Mouse (Mus musculus) midbrain, embryonic 10.5 days (tissue): Measurements from ENCODE around the gene Foxc2. TPM values are rescaled to one million over a fixed set of nuclear protein-coding genes. Genes with fewer than 3 reads are reported as not detected.
"Not testable (repeated sequence)": the region's sequence is repeated elsewhere in the genome, so short reads cannot be mapped to it uniquely, and the experiment has no call there.

ENCODE experiments used
- DNase-seq: peaks from one replicate; pipeline ENCODE4 v3.0.0-alpha.2; 2017; ENCODE audit warnings: low spot score
- H3K27ac ChIP-seq: fragments of 300-500 bp; sonication (generic); replicated peaks from 2 replicates; pipeline ENCODE4 v1.5.1; 2016; ENCODE audit warnings: mild to moderate bottlenecking
- H3K27me3 ChIP-seq: fragments of 300-500 bp; sonication (generic); 2 replicates; pipeline ENCODE4 v1.6.1; 2016; ENCODE audit warnings: low read depth, mild to moderate bottlenecking; ENCODE audit not compliant: poor library complexity, severe bottlenecking
- H3K36me3 ChIP-seq: fragments of 300-500 bp; sonication (generic); 2 replicates; pipeline ENCODE4 v1.6.1; 2016; ENCODE audit warnings: mild to moderate bottlenecking, moderate library complexity
- H3K4me1 ChIP-seq: fragments of 300-500 bp; sonication (generic); 2 replicates; pipeline ENCODE4 v1.6.1; 2016
- H3K4me3 ChIP-seq: fragments of 300-500 bp; sonication (generic); 2 replicates; pipeline ENCODE4 v1.5.1; 2016; ENCODE audit warnings: mild to moderate bottlenecking, moderate library complexity
- H3K9me3 ChIP-seq: fragments of 300-500 bp; sonication (generic); replicated peaks from 2 replicates; pipeline ENCODE4 v1.6.1; 2016; ENCODE audit warnings: mild to moderate bottlenecking
- WGBS: fragments of 180-500 bp; shearing (Covaris S2); methylation state at CpG from one replicate; pipeline ENCODE4 v1.1.7; 2016; 5-methylcytosine and 5-hydroxymethylcytosine counted together
- polyA plus RNA-seq: library from polyadenylated mRNA; unstranded; fragments of >200 nt; fragmentation: Nextera tagmentation; extraction: Ambion mirVana; gene quantifications from 2 replicates; pipeline ENCODE4 v1.2.1, GENCODE M21; 2016

Foxc2 gene
- polyA plus RNA-seq, 1 experiment from 2014 or later: 6.1 TPM

DNA sequence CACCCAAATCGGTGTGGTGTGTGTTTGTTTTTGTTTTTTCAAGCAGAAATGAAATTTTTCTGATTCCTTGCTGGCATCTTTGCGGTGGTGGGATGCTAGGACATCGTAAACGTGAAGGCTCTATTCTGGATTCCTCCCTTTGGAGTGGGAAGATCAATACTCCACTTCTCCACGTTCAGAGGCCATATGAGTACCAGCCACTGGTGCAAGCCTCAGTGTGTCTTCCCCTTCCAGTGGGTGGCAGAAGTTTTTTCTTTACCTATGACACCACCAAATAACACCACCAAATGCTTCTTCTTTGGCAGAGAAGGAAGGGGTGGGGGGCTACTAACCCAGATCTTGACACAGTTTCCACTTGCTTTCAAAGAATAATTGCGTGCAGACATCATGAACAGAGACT lies 10.2 kb downstream of the Foxc2 start:
- peak; percentile 26 for DNase-seq
- no peak overlapping the region; the same call in 1 of the 2 replicates for H3K4me3 ChIP-seq

GRCm38 (mm10) chr8:121126694-121127093 lies 10.7 kb downstream of the Foxc2 start:
- DNase-seq: no peak
- peaks cover 99% of the 10 kb centered on the region for H3K27me3 ChIP-seq
- H3K36me3 ChIP-seq: no peaks in the 10 kb centered on the region
- WGBS: under 1% methylated on average over 6 of the region's 6 CpGs
- H3K4me3 ChIP-seq: no peak overlapping the region
- peaks cover 34% of the 10 kb centered on the region for H3K4me1 ChIP-seq
- peaks cover 4% of the 10 kb centered on the region; the same call in 1 of the 2 replicates for H3K9me3 ChIP-seq
- H3K27ac ChIP-seq: no peak overlapping the region

More for the DNA sequence above, 10.2 kb downstream of the Foxc2 start:
- Histone ChIP-seq H3K36me3 (no peaks in the 10 kb centered on the region), H3K4me1 (peaks cover 34% of the 10 kb centered on the region), H3K27ac (no peak overlapping the region), H3K9me3 (peaks cover 4% of the 10 kb centered on the region; the same call in 1 of the 2 replicates), H3K27me3 (peaks cover 100% of the 10 kb centered on the region)
- 2% methylated on average over 6 of the region's 6 CpGs for WGBS

DNA sequence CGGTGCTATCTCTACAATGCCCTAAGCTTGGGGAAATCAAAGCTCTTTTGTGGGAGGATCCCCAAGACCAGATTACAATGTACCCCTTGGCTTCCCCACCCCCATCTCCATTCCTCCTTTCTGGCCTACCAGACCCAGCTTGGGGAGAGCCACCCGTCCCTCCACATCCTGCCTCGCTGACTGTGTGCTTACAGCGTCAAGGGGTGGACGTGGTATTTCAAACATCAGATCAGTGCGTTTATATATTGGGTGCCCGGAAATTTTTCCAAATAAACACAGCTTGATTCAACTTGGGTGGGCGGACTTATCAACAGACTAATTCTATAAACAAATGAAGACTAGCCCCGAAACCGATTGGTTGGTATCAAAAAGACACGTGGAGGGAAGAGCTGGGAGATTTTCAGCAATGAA lies 11.3 kb downstream of the Foxc2 start:
- H3K27me3 ChIP-seq: peaks cover 99% of the 10 kb centered on the region
- 3% methylated on average over 11 of the region's 11 CpGs for WGBS

DNA sequence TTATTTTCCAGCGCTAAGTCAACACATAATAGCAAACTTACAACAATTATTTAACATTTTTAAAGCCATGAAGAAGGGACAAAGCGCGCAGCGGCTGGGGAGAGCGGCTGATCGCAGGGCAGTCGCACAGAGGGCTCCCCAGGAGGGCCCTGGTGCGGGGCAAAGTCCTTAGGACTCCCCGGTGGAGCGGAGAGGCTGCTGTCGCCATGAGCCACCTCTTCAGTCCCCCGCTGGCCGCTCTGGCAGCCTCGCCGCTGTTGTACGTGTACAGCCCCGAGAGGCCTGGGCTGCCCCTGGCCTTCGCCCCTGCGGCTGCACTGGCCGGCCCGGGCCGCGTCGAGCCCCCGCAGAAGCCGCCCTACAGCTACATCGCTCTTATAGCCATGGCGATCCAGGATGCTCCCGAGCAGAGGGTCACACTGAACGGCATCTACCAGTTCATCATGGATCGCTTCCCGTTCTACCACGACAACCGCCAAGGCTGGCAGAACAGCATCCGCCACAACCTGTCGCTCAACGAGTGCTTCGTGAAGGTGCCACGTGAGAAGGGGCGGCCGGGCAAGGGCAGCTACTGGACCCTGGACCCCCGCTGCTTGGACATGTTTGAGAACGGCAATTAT lies 11.9 kb downstream of the Foxc2 start, which contains the start of gene Foxl1:
Foxl1 (plus strand) TSS at position 185 of the 620 bp plus-strand sequence.
- H3K27ac ChIP-seq: no peak within 1 kb of the TSS
- H3K4me3 ChIP-seq: peak within 1 kb of the TSS; percentile 29
- under 1% methylated on average over 43 of the region's 43 CpGs for WGBS
- peaks cover 99% of the 10 kb centered on the region for H3K27me3 ChIP-seq
- no peaks in the 10 kb centered on the region for H3K36me3 ChIP-seq
- DNase-seq: peak; percentile 48
- peaks cover 4% of the 10 kb centered on the region; the same call in 1 of the 2 replicates for H3K9me3 ChIP-seq
- peaks cover 38% of the 10 kb centered on the region for H3K4me1 ChIP-seq

More for the DNA sequence above, 11.3 kb downstream of the Foxc2 start:
- Histone ChIP-seq H3K9me3 (peaks cover 4% of the 10 kb centered on the region; the same call in 1 of the 2 replicates), H3K27ac (no peak overlapping the region), H3K4me3 (no peak overlapping the region), H3K4me1 (peaks cover 38% of the 10 kb centered on the region), H3K36me3 (no peaks in the 10 kb centered on the region)
- peak; percentile 27 for DNase-seq

DNA sequence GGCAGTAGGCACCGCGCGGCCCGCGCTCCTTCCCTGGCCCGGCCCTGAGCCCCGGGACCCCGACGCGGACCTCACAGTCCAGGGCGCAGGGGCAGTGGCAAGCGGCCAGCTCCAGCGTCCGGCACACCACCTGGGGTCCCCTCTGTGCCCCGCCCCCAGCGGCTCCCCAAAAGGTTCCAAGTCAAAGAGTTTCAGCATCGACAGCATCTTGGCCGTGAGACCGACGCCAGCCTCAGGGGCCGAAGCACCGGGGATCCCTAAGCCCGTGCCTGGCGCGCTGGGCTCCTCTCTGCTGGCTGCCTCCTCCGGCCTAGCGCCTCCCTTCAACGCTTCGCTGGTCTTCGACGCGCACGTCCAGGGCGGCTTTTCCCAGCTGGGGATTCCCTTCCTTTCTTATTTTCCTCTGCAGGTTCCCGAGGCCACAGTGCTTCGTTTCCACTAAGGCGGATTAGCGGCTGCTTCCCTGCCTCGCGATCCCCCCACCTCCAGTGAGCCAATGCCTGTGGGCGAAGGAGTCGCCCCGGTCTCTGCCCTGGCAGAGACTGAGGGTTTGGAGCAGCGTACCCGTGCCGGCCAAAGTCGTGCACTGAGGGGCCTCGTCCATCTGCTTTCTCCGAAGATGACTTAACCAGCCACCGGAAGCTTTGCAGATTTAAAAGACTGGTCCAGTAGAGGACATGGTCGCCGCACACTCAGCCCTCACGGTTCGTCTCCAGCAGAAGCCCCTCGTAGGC lies 12.7 kb downstream of the Foxc2 start:
- H3K4me3 ChIP-seq: peak overlapping the region; percentile 29
- H3K9me3 ChIP-seq: peaks cover 4% of the 10 kb centered on the region; the same call in 1 of the 2 replicates
- peak; percentile 54 for DNase-seq
- no peak overlapping the region for H3K27ac ChIP-seq
- WGBS: 1% methylated on average over 55 of the region's 55 CpGs
- peaks cover 38% of the 10 kb centered on the region for H3K4me1 ChIP-seq
- H3K36me3 ChIP-seq: no peaks in the 10 kb centered on the region
- H3K27me3 ChIP-seq: peaks cover 98% of the 10 kb centered on the region

DNA sequence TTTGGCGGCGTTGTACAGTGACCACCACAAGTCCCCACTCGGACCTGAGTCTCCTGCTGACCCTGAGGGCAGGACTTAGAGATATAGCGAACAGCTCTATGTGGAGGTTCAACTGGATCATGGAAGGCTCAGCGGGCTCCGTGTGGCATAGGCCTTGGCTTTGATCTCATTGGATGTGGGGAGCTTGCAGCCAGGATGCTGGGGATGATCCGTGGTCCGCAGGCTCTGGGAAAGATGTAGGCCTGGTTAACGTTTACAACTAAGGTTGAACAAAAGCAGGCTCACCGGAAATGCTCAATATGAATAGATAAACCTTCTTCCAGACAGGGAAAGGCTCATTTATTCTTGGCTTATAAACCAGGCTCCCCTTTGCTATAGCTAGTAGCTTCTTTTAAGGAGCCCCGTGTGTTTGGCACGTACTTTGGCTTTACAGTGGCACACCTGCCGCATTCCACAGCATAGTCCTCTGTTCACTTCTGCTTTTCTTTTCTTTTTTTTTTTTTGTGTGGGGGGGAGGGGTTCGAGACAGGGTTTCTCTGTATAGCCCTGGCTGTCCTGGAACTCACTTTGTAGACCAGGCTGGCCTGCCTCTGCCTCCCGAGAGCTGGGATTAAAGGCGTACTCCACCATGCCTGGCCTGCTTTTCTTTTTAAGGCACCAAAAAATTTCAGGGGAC lies 13.4 kb downstream of the Foxc2 start:
- Histone ChIP-seq H3K27me3 (peaks cover 98% of the 10 kb centered on the region), H3K4me1 (peaks cover 38% of the 10 kb centered on the region), H3K9me3 (no peaks in the 10 kb centered on the region), H3K4me3 (no peak overlapping the region), H3K27ac (no peak overlapping the region), H3K36me3 (no peaks in the 10 kb centered on the region)
- 15% methylated on average over 16 of the region's 16 CpGs for WGBS
- no peak for DNase-seq

DNA sequence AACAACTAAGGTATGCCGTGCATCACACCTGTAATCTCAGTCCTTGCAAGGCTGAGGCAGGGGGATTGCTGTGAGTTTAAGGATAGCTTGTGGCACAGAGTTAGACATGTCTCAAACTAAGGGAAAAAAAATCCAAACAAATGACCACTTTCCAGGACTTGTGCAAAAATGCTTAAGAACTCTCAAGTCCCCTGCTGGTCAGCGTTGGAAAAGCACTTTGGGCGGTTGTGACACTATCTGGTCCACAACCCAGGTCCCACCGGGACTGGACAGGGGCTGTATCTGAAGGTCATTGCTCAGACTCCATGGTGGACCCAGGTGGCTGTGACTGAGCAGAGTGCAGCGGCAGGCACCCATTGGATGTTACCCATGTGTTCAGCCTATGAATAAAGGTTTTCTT lies 14.6 kb downstream of the Foxc2 start:
- H3K27me3 ChIP-seq: peaks cover 90% of the 10 kb centered on the region
- no peaks in the 10 kb centered on the region for H3K36me3 ChIP-seq
- peaks cover 27% of the 10 kb centered on the region for H3K4me1 ChIP-seq
- H3K9me3 ChIP-seq: no peaks in the 10 kb centered on the region
- H3K4me3 ChIP-seq: no peak overlapping the region
- 34% methylated on average over 5 of the region's 5 CpGs for WGBS
- H3K27ac ChIP-seq: no peak overlapping the region
- peak; percentile 41 for DNase-seq

DNA sequence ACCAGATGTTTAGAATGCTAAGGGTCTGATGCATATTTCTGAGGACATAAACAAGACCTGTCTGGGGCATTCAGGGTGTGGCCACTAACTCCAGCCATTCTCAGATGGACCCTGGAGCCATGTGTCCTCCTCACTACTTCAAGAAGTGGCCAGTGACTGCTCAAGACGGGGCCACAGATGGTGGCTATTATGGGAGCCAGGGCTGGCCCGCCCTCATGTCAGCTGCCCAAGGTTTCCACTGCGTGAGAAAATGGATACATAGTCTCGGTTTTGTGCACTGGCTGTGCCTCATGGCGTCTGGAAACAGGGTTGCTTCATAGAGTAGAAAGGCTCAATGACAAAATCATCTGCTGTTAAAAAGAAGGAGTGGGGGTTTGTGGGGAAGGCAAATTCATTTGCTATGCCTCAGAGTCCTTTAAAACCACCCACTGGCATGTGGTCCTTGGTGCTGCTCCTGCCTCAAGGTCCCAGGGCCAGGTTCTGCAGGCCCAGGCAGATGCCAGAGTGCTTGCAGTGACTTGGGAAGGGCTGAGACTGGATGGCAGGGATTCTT lies 17.1 kb downstream of the Foxc2 start:
- peaks cover 14% of the 10 kb centered on the region; the same call in 1 of the 2 replicates for H3K9me3 ChIP-seq
- H3K4me1 ChIP-seq: peaks cover 16% of the 10 kb centered on the region
- WGBS: 74% methylated on average over 5 of the region's 5 CpGs
- no peak overlapping the region for H3K27ac ChIP-seq
- no peak overlapping the region for H3K4me3 ChIP-seq
- peaks cover 65% of the 10 kb centered on the region for H3K27me3 ChIP-seq
- no peak for DNase-seq
- no peaks in the 10 kb centered on the region for H3K36me3 ChIP-seq

DNA sequence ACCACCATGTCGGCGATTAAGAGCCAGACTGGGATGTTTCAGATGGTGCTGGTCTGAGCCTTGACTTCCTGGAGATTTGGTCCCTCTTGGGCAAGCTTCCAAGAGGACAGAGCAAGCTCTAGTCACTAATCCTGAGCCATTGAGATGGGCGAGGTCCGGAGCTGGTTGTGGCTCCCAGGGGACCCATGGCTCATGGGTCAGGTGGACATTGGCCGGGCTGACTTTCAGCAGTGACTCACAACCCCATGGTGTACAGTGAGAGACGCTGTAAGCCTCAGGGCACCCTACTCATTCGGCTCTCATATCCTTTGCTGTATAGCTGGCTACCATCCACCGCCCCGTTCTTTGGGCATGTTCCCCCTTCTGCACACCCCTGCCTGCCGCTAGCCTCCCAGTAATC lies 18.1 kb downstream of the Foxc2 start:
- H3K36me3 ChIP-seq: no peaks in the 10 kb centered on the region
- H3K4me3 ChIP-seq: no peak overlapping the region
- H3K9me3 ChIP-seq: peaks cover 14% of the 10 kb centered on the region; the same call in 1 of the 2 replicates
- H3K27ac ChIP-seq: no peak overlapping the region
- peaks cover 6% of the 10 kb centered on the region for H3K4me1 ChIP-seq
- WGBS: 92% methylated on average over 10 of the region's 10 CpGs
- H3K27me3 ChIP-seq: peaks cover 54% of the 10 kb centered on the region
- DNase-seq: no peak

DNA sequence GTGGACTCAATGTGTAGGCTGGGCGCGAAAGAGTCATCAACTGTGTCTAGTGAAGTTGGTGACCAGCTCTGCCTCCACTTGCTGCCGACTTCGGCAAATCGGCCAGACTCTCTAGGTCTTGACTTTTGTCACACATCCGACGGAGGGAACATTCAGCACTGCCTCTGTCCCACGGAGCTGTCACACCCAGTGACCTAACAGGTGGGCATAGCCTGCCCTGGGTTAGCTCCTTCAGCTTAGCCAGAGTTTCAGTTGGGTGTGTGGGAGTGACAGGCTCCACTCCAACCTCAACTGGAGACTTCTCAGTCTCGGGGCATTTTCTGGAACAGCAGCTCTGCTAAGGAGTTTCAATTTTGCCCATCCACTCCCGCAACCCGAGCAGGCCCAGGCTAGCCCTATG lies 18.5 kb downstream of the Foxc2 start:
- Histone ChIP-seq H3K27ac (no peak overlapping the region), H3K9me3 (peaks cover 14% of the 10 kb centered on the region; the same call in 1 of the 2 replicates), H3K4me3 (no peak overlapping the region), H3K36me3 (no peaks in the 10 kb centered on the region), H3K4me1 (0 out of 2 replicates have a peak, but pooled peaks cover 4% of the 10 kb centered on the region), H3K27me3 (peaks cover 50% of the 10 kb centered on the region)
- WGBS: 88% methylated on average over 11 of the region's 11 CpGs
- no peak for DNase-seq

DNA sequence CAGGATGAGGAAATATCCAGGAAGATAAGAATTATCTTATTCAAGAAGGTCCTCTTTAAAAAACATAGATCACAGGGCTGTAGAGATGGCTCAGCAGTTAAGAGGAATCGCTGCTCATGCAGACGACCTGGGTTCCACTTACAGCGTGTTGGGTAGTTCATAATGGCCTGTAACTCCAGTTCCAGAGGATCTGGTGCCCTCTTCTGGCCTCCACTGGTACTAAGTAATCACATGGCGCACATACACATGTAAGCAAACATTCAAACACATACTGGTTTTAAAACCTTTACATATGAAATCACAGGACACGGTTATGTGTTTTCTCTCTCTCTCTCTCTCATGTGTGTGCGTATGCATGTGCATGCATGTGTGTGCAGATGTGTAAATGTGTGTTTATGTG lies 20.9 kb downstream of the Foxc2 start:
- Histone ChIP-seq H3K4me1 (0 out of 2 replicates have a peak, but pooled peaks cover 3% of the 10 kb centered on the region), H3K9me3 (peaks cover 14% of the 10 kb centered on the region; the same call in 1 of the 2 replicates), H3K27ac (no peak overlapping the region), H3K4me3 (no peak overlapping the region), H3K36me3 (no peaks in the 10 kb centered on the region), H3K27me3 (peaks cover 28% of the 10 kb centered on the region)
- 87% methylated on average over 6 of the region's 6 CpGs for WGBS
- DNase-seq: no peak

DNA sequence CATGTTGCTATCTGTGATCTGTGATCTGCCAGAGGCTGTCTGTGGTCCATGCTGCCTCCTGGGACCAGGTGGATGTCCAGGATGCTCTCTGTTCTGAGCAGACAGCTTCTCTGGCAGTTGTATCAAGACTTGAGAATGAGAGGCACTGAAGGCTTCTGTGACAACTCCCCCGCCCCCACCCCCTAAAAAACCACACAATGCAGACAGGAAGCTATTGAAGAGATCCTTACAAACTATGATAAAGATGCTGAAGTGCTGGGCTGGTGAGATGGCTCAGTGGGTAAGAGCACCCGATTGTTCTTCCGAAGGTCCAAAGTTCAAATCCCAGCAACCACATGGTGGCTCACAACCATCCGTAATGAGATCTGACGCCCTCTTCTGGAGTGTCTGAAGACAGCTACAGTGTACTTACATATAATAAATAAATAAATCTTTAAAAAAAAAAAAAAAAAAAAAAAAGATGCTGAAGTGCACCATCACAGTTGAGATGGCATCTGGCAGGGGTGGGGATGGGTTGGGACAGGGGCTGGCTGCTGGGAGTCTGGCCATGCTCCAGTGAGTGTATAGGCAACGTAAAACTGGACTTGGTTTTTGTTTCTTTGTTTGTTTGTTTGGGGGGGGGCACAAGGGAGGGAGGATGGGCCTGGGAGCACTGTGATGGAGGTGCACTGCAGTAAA lies 29.6 kb downstream of the Foxc2 start:
- 82% methylated on average over 5 of the region's 6 CpGs for WGBS
- H3K4me3 ChIP-seq, H3K27ac ChIP-seq, DNase-seq, H3K36me3 ChIP-seq, H3K4me1 ChIP-seq, H3K9me3 ChIP-seq: not testable (repeated sequence)
- H3K27me3 ChIP-seq: peaks cover 17% of the 10 kb centered on the region; the same call in 1 of the 2 replicates
